Mouse (Mus musculus) liver, embryonic 14.5 days (tissue): Measurements from ENCODE around the gene Haus5.

Experiments
- CTCF ChIP-seq: IDR thresholded peaks from 2 replicates; pipeline ENCODE4 v1.5.1; 2016; ENCODE audit warnings: antibody characterized with exemption, low read depth, control low read depth
- EP300 ChIP-seq: IDR thresholded peaks from 2 replicates; pipeline ENCODE4 v1.6.1; 2016; ENCODE audit warnings: antibody characterized with exemption, low read depth

- no peak for TF ChIP-seq EP300
- TF ChIP-seq CTCF: no peak
Observed at GRCm38 (mm10) chr7:30665321-30665720, 527 bp upstream of the Haus5 start.
